9 mouse cellular contexts compared by ENCODE assay signal in the genomic region with DNA sequence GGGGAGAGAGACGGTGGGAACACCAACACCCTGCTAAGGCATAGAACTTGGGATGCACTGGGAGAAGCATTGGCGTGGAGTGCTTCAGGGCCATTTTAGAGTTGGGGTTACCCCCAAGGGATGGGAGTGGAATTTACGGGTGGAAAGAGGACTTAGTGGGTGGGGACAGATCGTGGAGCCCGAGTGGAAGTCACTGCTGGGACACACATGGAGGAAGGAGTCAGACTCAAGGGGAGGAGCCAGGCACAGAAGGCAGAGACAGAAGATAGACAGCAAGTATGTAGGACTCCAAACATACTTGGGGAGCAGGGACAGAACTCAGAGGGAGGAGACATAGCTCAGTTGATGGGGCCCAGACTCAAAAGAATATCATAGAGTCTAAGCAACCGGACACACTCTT. TPM values are rescaled to one million over a fixed set of nuclear protein-coding genes. Genes with fewer than 3 reads are reported as not detected.
DNase-seq lines count a peak whose midpoint lies in the region; ATAC-seq lines count a peak whose summit lies in the region.
"Had no signal": no experiment of that assay in that cellular context is flagged by ENCODE, and none has a peak within 500 bp of the region (broad histone marks: within the 10 kb centered on the region; RNA-seq: fewer than 3 reads in every experiment).

No protein-coding gene starts in this region.

- ATAC-seq in frontal cortex, adult (ENCODE audit: low TSS enrichment) = peak; percentile 35; the same call in 1 of the 2 replicates
- no peak for ATAC-seq in liver, embryonic 12.5 days
- no peak for ATAC-seq in activated CD4-positive, CD25-positive, alpha-beta regulatory T cell, adult 4 months

- no peak overlapping the region for H3K9ac ChIP-seq in liver, embryonic 12.5 days

- no peak overlapping the region for H3K27ac ChIP-seq in liver, embryonic 12.5 days

- peaks cover 15% of the 10 kb centered on the region; the same call in 1 of the 2 replicates for H3K36me3 ChIP-seq in liver, embryonic 12.5 days

- WGBS in liver, embryonic 12.5 days (ENCODE audit: insufficient replicate concordance) = 28% methylated on average over 6 of the region's 6 CpGs

- H3K4me2 ChIP-seq in liver, embryonic 12.5 days = peak overlapping the region; percentile 80

- H3K27me3 ChIP-seq in liver, embryonic 12.5 days (replicated peaks) = peaks cover 54% of the 10 kb centered on the region

- H3K4me1 ChIP-seq in liver, embryonic 12.5 days = peaks cover 27% of the 10 kb centered on the region

- no peaks in the 10 kb centered on the region for H3K9me3 ChIP-seq in liver, embryonic 12.5 days (replicated peaks)

- DNase-seq in frontal cortex, postnatal 14 days (ENCODE audit: low spot score in 2 of 2) = no peak
- DNase-seq in right cerebral cortex, postnatal 14 days = peak; percentile 4
- no peak for DNase-seq in right cerebral cortex, postnatal 36 days (ENCODE audit: low spot score in 2 of 2)
- no peak for DNase-seq in gastrocnemius, postnatal 4 days (ENCODE audit: low spot score in 2 of 2)
- no peak for DNase-seq in cerebellum, adult 11-12 months

- peak overlapping the region; percentile 46 for H3K4me3 ChIP-seq in liver, embryonic 12.5 days

RNA-seq across cellular contexts. Expression of gene Slc17a7, which starts 1.2 kb away (rescaled TPM):
- not detected in 2 replicates for polyA plus RNA-seq in liver, embryonic 12.5 days (2016; fragmentation: Nextera tagmentation; extraction: Ambion mirVana)
- polyA plus RNA-seq in activated CD4-positive, CD25-positive, alpha-beta regulatory T cell, adult 4 months (2017; shearing (Covaris generic)) = not detected
- 1 to 10 TPM; 2.6 to 3.0 TPM for total RNA-seq in gastrocnemius, postnatal 4 days (2021)

RNA-seq across cellular contexts. Expression of gene Aldh16a1, which starts 8.2 kb away (rescaled TPM):
- polyA plus RNA-seq in liver, embryonic 12.5 days (2016; fragmentation: Nextera tagmentation; extraction: Ambion mirVana) = 35.9 and 41.2 TPM in 2 replicates
- 10 to 100 TPM; 21.4 to 27.4 TPM for polyA plus RNA-seq in activated CD4-positive, CD25-positive, alpha-beta regulatory T cell, adult 4 months (2017; shearing (Covaris generic))
- total RNA-seq in gastrocnemius, postnatal 4 days (2021) = 10 to 100 TPM; 34.8 to 51.6 TPM

RNA-seq across cellular contexts. Expression of gene Pih1d1, which starts 8.4 kb away (rescaled TPM):
- polyA plus RNA-seq in liver, embryonic 12.5 days (2016; fragmentation: Nextera tagmentation; extraction: Ambion mirVana) = 60.5 and 61.7 TPM in 2 replicates
- polyA plus RNA-seq in activated CD4-positive, CD25-positive, alpha-beta regulatory T cell, adult 4 months (2017; shearing (Covaris generic)) = 10 to 100 TPM; 44.4 to 53.0 TPM
- 10 to 100 TPM; 52.1 to 59.3 TPM for total RNA-seq in gastrocnemius, postnatal 4 days (2021)

RNA-seq across cellular contexts. Expression of gene Gfy, which starts 16.8 kb away (rescaled TPM):
- not detected in 2 replicates for polyA plus RNA-seq in liver, embryonic 12.5 days (2016; fragmentation: Nextera tagmentation; extraction: Ambion mirVana)
- polyA plus RNA-seq in activated CD4-positive, CD25-positive, alpha-beta regulatory T cell, adult 4 months (2017; shearing (Covaris generic)) = not detected
- under 1 TPM; 0.34 to 0.42 TPM for total RNA-seq in gastrocnemius, postnatal 4 days (2021)
- polyA plus RNA-seq: C2C12 had no signal

RNA-seq across cellular contexts. Expression of gene Pth2, which starts 18.2 kb away (rescaled TPM):
- polyA plus RNA-seq in liver, embryonic 12.5 days (2016; fragmentation: Nextera tagmentation; extraction: Ambion mirVana) = not detected in 2 replicates
- polyA plus RNA-seq in activated CD4-positive, CD25-positive, alpha-beta regulatory T cell, adult 4 months (2017; shearing (Covaris generic)) = not detected
- not detected for total RNA-seq in gastrocnemius, postnatal 4 days (2021)
- polyA plus RNA-seq: C2C12 had no signal
